Mouse (Mus musculus) lung, embryonic 15.5 days (tissue): ENCODE data around the gene U2af2. TPM values are rescaled to one million over a fixed set of nuclear protein-coding genes. Genes with fewer than 3 reads are reported as not detected.

Experiments used
- ATAC-seq: fragments of 200-750 bp; cut with Nextera tagmentation; 2 replicates; pipeline ENCODE4 v1.8.0; 2017; ENCODE audit warnings: moderate number of reproducible peaks, borderline replicate concordance; ENCODE audit not compliant: low FRiP score, low TSS enrichment; ENCODE audit errors: extremely low read depth
- H3K27ac ChIP-seq: fragments of 300-500 bp; sonication (generic); 2 replicates; pipeline ENCODE4 v1.5.1; 2015; ENCODE audit warnings: moderate library complexity, mild to moderate bottlenecking, inconsistent platforms
- H3K27me3 ChIP-seq: fragments of 300-500 bp; sonication (generic); 2 replicates; pipeline ENCODE4 v1.6.1; 2015; ENCODE audit warnings: inconsistent platforms
- H3K36me3 ChIP-seq: fragments of 300-500 bp; sonication (generic); 2 replicates; pipeline ENCODE4 v1.6.1; 2015; ENCODE audit warnings: inconsistent platforms
- H3K4me1 ChIP-seq: fragments of 300-500 bp; sonication (generic); 2 replicates; pipeline ENCODE4 v1.6.1; 2015; ENCODE audit warnings: inconsistent platforms
- H3K4me2 ChIP-seq: fragments of 300-500 bp; sonication (generic); 2 replicates; pipeline ENCODE4 v1.6.1; 2015; ENCODE audit warnings: inconsistent platforms, mild to moderate bottlenecking, moderate library complexity
- H3K4me3 ChIP-seq: fragments of 300-500 bp; sonication (generic); 2 replicates; pipeline ENCODE4 v1.5.1; 2015; ENCODE audit warnings: mild to moderate bottlenecking, inconsistent platforms
- H3K9ac ChIP-seq: fragments of 300-500 bp; sonication (generic); 2 replicates; pipeline ENCODE4 v1.6.1; 2015; ENCODE audit warnings: inconsistent platforms
- H3K9me3 ChIP-seq: fragments of 300-500 bp; sonication (generic); 2 replicates; pipeline ENCODE4 v1.6.1; 2016; ENCODE audit warnings: inconsistent platforms
- WGBS: fragments of 180-500 bp; shearing (Covaris S2); methylation state at CpG from one replicate; pipeline ENCODE4 v1.1.7; 2015; 5-methylcytosine and 5-hydroxymethylcytosine counted together
- polyA plus RNA-seq: library from polyadenylated mRNA; unstranded; fragments of >200 nt; fragmentation: Nextera tagmentation; extraction: Ambion mirVana; gene quantifications from 2 replicates; pipeline ENCODE4 v1.2.1, GENCODE M21; 2015

U2af2 gene
- polyA plus RNA-seq, 1 experiment from 2014 or later: 150 TPM

DNA sequence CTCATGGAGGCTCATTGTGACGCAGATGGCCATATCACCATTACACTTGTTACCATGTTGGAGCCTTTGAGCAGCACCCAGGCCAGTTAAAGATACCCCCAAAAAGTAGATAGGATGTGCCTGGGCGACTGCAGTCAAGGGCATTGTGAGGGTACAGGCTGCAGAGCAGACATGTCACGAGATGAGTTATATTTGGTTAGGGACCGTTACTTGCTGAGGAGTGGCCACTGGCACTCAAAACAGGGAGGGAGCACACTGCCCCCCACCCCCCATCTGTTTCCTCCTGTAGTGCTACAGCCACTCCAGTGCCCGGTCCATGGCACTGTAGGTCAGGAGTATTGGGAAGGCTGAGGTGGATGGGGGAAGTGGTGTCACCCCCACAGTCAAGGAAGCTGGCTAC lies 36.8 kb downstream of the U2af2 start:
- Histone ChIP-seq H3K9me3 (no peaks in the 10 kb centered on the region), H3K4me2 (no peak overlapping the region), H3K36me3 (peaks cover 50% of the 10 kb centered on the region), H3K4me3 (no peak overlapping the region), H3K27ac (no peak overlapping the region), H3K4me1 (no peaks in the 10 kb centered on the region), H3K9ac (no peak overlapping the region), H3K27me3 (no peaks in the 10 kb centered on the region)
- WGBS: 89% methylated on average over 5 of the region's 5 CpGs
- ATAC-seq: no peak

DNA sequence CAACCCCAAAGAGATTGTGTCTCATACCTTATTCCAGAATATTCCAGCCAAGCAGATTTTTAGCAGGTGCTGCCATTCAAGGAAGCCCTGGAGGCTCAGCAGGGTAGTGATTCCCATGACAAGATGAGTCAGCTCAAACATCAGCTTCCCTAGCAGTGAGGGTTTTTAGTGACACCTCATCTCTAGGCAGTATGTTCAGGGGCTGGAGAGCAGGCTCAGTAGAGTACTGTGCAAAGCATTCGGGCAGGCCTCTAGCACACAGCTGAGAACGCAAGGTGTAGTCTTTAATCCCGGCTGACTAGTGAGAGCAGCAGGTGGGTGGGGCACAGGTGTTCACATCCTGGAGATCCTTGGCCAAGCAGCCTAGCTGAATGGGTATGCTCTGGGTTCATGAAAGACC lies 37.9 kb downstream of the U2af2 start:
- Histone ChIP-seq H3K9me3 (no peaks in the 10 kb centered on the region), H3K27ac (no peak overlapping the region), H3K27me3 (no peaks in the 10 kb centered on the region), H3K36me3 (peaks cover 41% of the 10 kb centered on the region), H3K4me1 (no peaks in the 10 kb centered on the region), H3K4me2 (no peak overlapping the region), H3K4me3 (no peak overlapping the region), H3K9ac (no peak overlapping the region)
- WGBS: 71% methylated on average over 3 of the region's 3 CpGs
- no peak for ATAC-seq

- no peaks in the 10 kb centered on the region for H3K9me3 ChIP-seq
- no peak overlapping the region for H3K9ac ChIP-seq
- H3K4me2 ChIP-seq: no peak overlapping the region
- H3K27me3 ChIP-seq: no peaks in the 10 kb centered on the region
- H3K4me1 ChIP-seq: no peaks in the 10 kb centered on the region
- no peak for ATAC-seq
- no peak overlapping the region for H3K4me3 ChIP-seq
- H3K27ac ChIP-seq: no peak overlapping the region
- H3K36me3 ChIP-seq: peaks cover 27% of the 10 kb centered on the region
- 82% methylated on average over 10 of the region's 10 CpGs for WGBS
These were observed 39.2 kb downstream of the U2af2 start for GRCm38 (mm10) chr7:5101066-5101663.

DNA sequence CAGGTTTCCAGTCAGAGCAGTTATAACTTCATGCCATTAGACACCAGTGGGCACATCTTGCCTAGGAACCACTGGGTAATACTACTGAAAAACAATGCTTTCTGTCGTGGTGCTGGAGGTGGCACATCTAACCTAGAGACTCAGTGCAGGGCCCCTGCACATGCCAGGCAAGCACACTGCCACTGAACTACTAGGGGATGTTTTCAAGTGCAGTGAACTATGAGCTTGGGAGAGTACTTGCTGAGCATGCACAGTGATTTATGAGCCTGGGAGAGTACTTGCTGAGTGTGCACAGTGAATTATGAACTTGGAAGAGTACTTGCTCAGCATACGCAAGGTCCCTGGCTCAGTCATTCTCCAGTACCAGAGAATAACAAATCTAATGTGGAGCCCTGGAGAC lies 40.6 kb downstream of the U2af2 start:
- H3K4me1 ChIP-seq: no peaks in the 10 kb centered on the region
- no peak overlapping the region for H3K4me3 ChIP-seq
- no peaks in the 10 kb centered on the region for H3K27me3 ChIP-seq
- no peak overlapping the region for H3K4me2 ChIP-seq
- no peak for ATAC-seq
- H3K27ac ChIP-seq: no peak overlapping the region
- 97% methylated on average over 2 of the region's 2 CpGs for WGBS
- peaks cover 16% of the 10 kb centered on the region for H3K36me3 ChIP-seq
- H3K9ac ChIP-seq: no peak overlapping the region
- H3K9me3 ChIP-seq: no peaks in the 10 kb centered on the region

DNA sequence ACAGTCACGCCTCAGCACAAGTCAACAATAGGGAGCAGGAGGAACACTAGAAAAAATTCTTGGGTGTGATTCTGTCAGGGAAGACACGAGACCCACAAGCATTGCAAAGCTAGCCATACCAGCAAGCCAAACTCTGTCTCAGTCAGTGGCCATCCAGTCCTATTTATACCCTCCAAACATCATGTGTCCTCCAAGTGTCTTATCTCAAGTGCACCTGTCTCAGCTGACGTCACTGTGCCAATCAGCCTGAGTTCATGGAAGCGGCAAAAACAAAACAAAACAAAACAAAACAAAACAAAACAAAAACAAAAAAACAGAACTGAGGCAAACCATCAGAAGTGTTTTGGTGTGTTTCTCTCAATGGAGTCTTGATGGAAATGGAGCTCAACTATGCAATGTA lies 46.3 kb downstream of the U2af2 start:
- ATAC-seq: no peak
- Histone ChIP-seq H3K4me3 (no peak overlapping the region), H3K27me3 (no peaks in the 10 kb centered on the region), H3K9ac (no peak overlapping the region), H3K36me3 (no peaks in the 10 kb centered on the region), H3K4me1 (peaks cover 4% of the 10 kb centered on the region; the same call in 1 of the 2 replicates), H3K27ac (no peak overlapping the region), H3K9me3 (no peaks in the 10 kb centered on the region), H3K4me2 (no peak overlapping the region)
- WGBS: 67% methylated on average over 4 of the region's 4 CpGs

- H3K36me3 ChIP-seq: no peaks in the 10 kb centered on the region
- 76% methylated on average over 8 of the region's 8 CpGs for WGBS
- H3K9ac ChIP-seq: no peak overlapping the region
- H3K4me3 ChIP-seq: no peak overlapping the region
- ATAC-seq: no peak
- no peaks in the 10 kb centered on the region for H3K9me3 ChIP-seq
- H3K4me2 ChIP-seq: no peak overlapping the region
- no peak overlapping the region for H3K27ac ChIP-seq
- peaks cover 4% of the 10 kb centered on the region; the same call in 1 of the 2 replicates for H3K4me1 ChIP-seq
- H3K27me3 ChIP-seq: no peaks in the 10 kb centered on the region
These were observed 47.4 kb downstream of the U2af2 start for GRCm38 (mm10) chr7:5109301-5109700.

DNA sequence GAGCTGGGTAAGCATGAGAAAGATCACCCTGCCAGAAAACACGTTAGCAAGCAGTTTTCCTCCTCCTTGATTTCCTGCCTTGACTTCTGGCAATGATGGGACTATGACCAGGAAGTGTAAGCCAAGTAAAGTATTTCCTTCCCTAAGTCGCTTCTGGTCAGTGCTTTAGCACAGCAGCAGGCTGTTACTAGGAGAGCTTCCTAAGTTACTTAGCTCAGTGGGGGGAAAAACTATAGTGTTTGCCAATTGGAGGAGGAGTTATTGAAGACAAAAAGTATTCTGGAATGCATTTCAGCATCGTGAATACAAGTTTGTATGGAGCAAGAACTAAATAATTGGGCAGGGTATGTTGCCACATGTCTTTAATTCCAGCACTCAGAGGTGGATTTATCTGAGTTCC lies 50.8 kb downstream of the U2af2 start:
- no peak for ATAC-seq
- no peak overlapping the region for H3K4me3 ChIP-seq
- no peak overlapping the region for H3K4me2 ChIP-seq
- H3K9me3 ChIP-seq: no peaks in the 10 kb centered on the region
- peaks cover 4% of the 10 kb centered on the region; the same call in 1 of the 2 replicates for H3K4me1 ChIP-seq
- WGBS: 21% methylated on average over 3 of the region's 3 CpGs
- H3K27me3 ChIP-seq: no peaks in the 10 kb centered on the region
- no peak overlapping the region for H3K27ac ChIP-seq
- no peaks in the 10 kb centered on the region for H3K36me3 ChIP-seq
- no peak overlapping the region for H3K9ac ChIP-seq

- 77% methylated on average over 3 of the region's 3 CpGs for WGBS
- H3K27ac ChIP-seq: no peak within 1 kb of the TSS
- H3K4me2 ChIP-seq: no peak within 1 kb of the TSS
- no peak within 1 kb of the TSS for H3K4me3 ChIP-seq
- H3K9ac ChIP-seq: no peak within 1 kb of the TSS
- no peaks in the 10 kb centered on the region for H3K36me3 ChIP-seq
- H3K4me1 ChIP-seq: peaks cover 4% of the 10 kb centered on the region; the same call in 1 of the 2 replicates
- no peaks in the 10 kb centered on the region for H3K27me3 ChIP-seq
- H3K9me3 ChIP-seq: no peaks in the 10 kb centered on the region
- ATAC-seq: no peak
These were observed 54.9 kb downstream of the U2af2 start, which contains the start of gene Rfpl4 for GRCm38 (mm10) chr7:5116850-5117249. TSS of gene Rfpl4 (minus strand) at chr7:5116950.

GRCm38 (mm10) chr7:5125078-5125477 lies 63.1 kb downstream of the U2af2 start:
- 82% methylated on average over 8 of the region's 8 CpGs for WGBS
- H3K4me3 ChIP-seq: no peak overlapping the region
- no peaks in the 10 kb centered on the region for H3K9me3 ChIP-seq
- no peaks in the 10 kb centered on the region for H3K4me1 ChIP-seq
- H3K36me3 ChIP-seq: no peaks in the 10 kb centered on the region
- ATAC-seq: no peak
- 0 out of 2 replicates have a peak overlapping the region, but pooled peaks have one; percentile 62 for H3K4me2 ChIP-seq
- H3K9ac ChIP-seq: no peak overlapping the region
- H3K27ac ChIP-seq: no peak overlapping the region
- no peaks in the 10 kb centered on the region for H3K27me3 ChIP-seq

DNA sequence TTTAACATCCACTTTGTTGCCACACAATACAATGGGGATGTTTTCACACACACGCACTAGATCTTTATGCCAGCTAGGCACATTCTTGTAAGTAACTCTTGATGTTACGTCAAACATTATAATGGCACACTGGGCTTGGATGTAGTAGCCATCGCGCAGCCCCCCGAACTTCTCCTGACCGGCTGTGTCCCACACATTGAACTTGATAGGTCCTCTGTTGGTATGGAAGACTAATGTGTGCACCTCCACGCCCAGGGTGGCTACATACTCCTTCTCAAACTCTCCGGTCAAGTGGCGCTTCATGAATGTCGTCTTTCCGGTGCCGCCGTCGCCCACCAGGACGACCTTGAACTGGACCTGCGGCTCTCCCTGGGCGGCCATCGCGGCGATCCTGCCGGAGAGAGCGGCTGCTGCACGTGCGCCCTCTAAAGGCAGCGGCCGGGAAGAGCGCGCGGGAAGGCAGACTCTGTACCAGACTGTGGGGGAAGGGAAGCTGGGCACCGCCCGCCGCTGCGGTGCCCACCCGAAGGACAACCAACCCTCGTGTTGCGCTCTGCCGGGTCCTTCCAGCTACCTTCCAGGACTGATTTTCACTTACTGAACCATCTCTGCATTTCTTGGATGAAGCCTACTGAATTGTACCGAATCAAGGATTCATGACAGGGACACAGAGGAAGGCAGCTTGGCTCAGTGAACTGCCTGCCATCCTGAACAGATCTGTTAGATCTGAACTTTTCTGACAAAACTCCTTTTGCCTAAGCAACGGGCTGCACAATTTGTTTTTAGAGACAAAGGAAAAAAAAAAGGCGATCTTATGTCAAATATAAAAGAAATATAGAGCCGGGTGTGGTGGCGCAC lies 63.8 kb downstream of the U2af2 start, which contains the start of gene Rasl2-9:
Gene Rasl2-9 (minus strand): TSS at position 402 of the 858 bp plus-strand sequence.
- H3K4me3 ChIP-seq: peak within 1 kb of the TSS; percentile 37
- H3K4me2 ChIP-seq: peak within 1 kb of the TSS; percentile 62
- no peaks in the 10 kb centered on the region for H3K9me3 ChIP-seq
- ATAC-seq: peak; percentile 62; the same call in 1 of the 2 replicates
- H3K9ac ChIP-seq: no peak within 1 kb of the TSS
- H3K27me3 ChIP-seq: no peaks in the 10 kb centered on the region
- WGBS: 19% methylated on average over 42 of the region's 42 CpGs
- H3K4me1 ChIP-seq: no peaks in the 10 kb centered on the region
- H3K27ac ChIP-seq: no peak within 1 kb of the TSS
- H3K36me3 ChIP-seq: no peaks in the 10 kb centered on the region
